Mouse (Mus musculus): ENCODE measurements around the gene F5.

GRCm38 (mm10) chr1:164114947-164115493 lies 36.6 kb upstream of the F5 start, which contains the start of gene Selp:
- TF ChIP-seq POLR2A (IDR thresholded peaks at IDR 0.05; ENCODE audit: low read depth, low read length), result no peak
- TF ChIP-seq CTCF (IDR thresholded peaks at IDR 0.05; ENCODE audit: borderline replicate concordance, insufficient read depth, low read length), result no peak
